Mouse (Mus musculus): ENCODE results near the gene Lbx2.

DNA sequence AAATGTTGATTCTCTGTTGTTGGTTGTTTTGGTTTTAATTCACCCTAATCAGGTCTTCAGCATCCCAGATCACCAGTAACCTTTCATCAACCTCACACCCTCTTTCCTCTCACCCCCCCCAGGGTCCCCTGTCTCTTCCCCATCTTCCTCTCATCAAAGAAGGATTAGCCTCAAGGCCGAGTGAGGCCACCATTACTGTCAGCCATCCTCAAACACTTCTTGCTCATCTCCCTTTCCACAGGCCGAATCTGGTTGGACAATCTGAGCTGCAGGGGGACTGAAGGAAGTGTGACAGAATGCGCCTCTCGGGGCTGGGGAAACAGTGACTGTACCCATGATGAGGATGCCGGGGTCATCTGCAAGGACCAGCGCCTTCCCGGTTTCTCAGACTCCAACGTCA lies 49.0 kb upstream of the Lbx2 start:
- no peak for TF ChIP-seq CEBPB (IDR thresholded peaks at IDR 0.05; ENCODE audit: insufficient read depth, poor library complexity, severe bottlenecking)
- TF ChIP-seq USF1 (IDR thresholded peaks at IDR 0.05; ENCODE audit: low read depth): no peak
- TF ChIP-seq SRF (IDR thresholded peaks at IDR 0.05; ENCODE audit: control insufficient read depth, insufficient read length, low read depth): no peak
- no peak for TF ChIP-seq POLR2A (IDR thresholded peaks at IDR 0.05; ENCODE audit: insufficient read length, low read depth)
